Mouse (Mus musculus) limb, embryonic 11.5 days (tissue): ENCODE data around the gene Nppb. TPM values are rescaled to one million over a fixed set of nuclear protein-coding genes. Genes with fewer than 3 reads are reported as not detected.

Source experiments
- polyA plus RNA-seq: library from polyadenylated mRNA; unstranded; fragments of >200 nt; fragmentation: Nextera tagmentation; extraction: Ambion mirVana; gene quantifications from 2 replicates; pipeline ENCODE4 v1.2.1, GENCODE M21; 2014

Gene Nppb
- polyA plus RNA-seq, 1 experiment from 2014 or later = not detected

Other genes starting within 250 kb of the Nppb start
- 9.5 and 9.6 TPM in 2 replicates for gene Zfp984, start 176.0 kb upstream of the Nppb start, polyA plus RNA-seq
- 5.2 and 5.3 TPM in 2 replicates for gene Zfp933, start 137.4 kb upstream of the Nppb start, polyA plus RNA-seq
- 33.2 and 34.1 TPM in 2 replicates for gene Miip, start 117.0 kb upstream of the Nppb start, polyA plus RNA-seq
- gene Fv1, start 116.8 kb upstream of the Nppb start, polyA plus RNA-seq = 14.7 and 16.6 TPM in 2 replicates
- 20.7 and 23.7 TPM in 2 replicates for gene Mfn2, start 81.1 kb upstream of the Nppb start, polyA plus RNA-seq
- 39.0 and 40.9 TPM in 2 replicates for gene Plod1, start 49.0 kb upstream of the Nppb start, polyA plus RNA-seq
- 17.4 and 19.7 TPM in 2 replicates for gene 2510039O18Rik, start 44.9 kb upstream of the Nppb start, polyA plus RNA-seq
- 0.31 and 2.0 TPM in 2 replicates for gene Nppa, start 14.9 kb downstream of the Nppb start, polyA plus RNA-seq
- gene Clcn6, start 53.0 kb downstream of the Nppb start, polyA plus RNA-seq = 6.1 and 7.5 TPM in 2 replicates
- gene Mthfr, start 53.3 kb downstream of the Nppb start, polyA plus RNA-seq = 18.7 and 19.7 TPM in 2 replicates
- 9.2 and 10.5 TPM in 2 replicates for gene Agtrap, start 102.2 kb downstream of the Nppb start, polyA plus RNA-seq
- 91.8 and 104 TPM in 2 replicates for gene Mad2l2, start 144.6 kb downstream of the Nppb start, polyA plus RNA-seq
- 2.0 and 2.5 TPM in 2 replicates for gene Draxin, start 144.9 kb downstream of the Nppb start, polyA plus RNA-seq
- 11.0 and 11.5 TPM in 2 replicates for gene Fbxo6, start 166.4 kb downstream of the Nppb start, polyA plus RNA-seq
- gene Fbxo44, start 174.7 kb downstream of the Nppb start, polyA plus RNA-seq = 10.4 and 12.2 TPM in 2 replicates
- gene Fbxo2, start 174.8 kb downstream of the Nppb start, polyA plus RNA-seq = 0.58 and 1.0 TPM in 2 replicates